ENCODE assay signal across 10 mouse cellular contexts in genomic region chr12:82616813-82617681, GRCm38 (mm10). TPM values are rescaled to one million over a fixed set of nuclear protein-coding genes. Genes with fewer than 3 reads are reported as not detected.
A peak's percentile ranks its signal among the peaks of the same experiment; 100 is the strongest.
DNase-seq lines count a peak whose midpoint lies in the region; ATAC-seq and TF ChIP-seq lines count a peak whose summit lies in the region.
"Had no signal": no experiment of that assay in that cellular context is flagged by ENCODE, and none has a peak within 500 bp of the region (broad histone marks: within the 10 kb centered on the region; RNA-seq: fewer than 3 reads in every experiment).

No protein-coding gene starts in this region.

- peak overlapping the region; percentile 69 for H3K4me3 ChIP-seq in forebrain, embryonic 16.5 days (replicated peaks; ENCODE audit: low read length)
- H3K4me3 ChIP-seq in hindbrain, embryonic 10.5 days = peak overlapping the region; percentile 71
- H3K4me3 ChIP-seq in liver, postnatal 0 days (ENCODE audit: low read depth, low read length) = peak overlapping the region; percentile 49
- H3K4me3 ChIP-seq: megakaryocyte, embryonic 14.5 days had no signal

- H3K9ac ChIP-seq in forebrain, embryonic 16.5 days (replicated peaks; ENCODE audit: low read depth, low read length) = peak overlapping the region; percentile 73
- H3K9ac ChIP-seq in liver, postnatal 0 days (replicated peaks) = peak overlapping the region; percentile 21

- peak; percentile 82 for ATAC-seq in forebrain, embryonic 16.5 days
- 0 out of 2 replicates have a peak, but pooled peaks have one; percentile 21 for ATAC-seq in liver, postnatal 0 days
- ATAC-seq in inflammation-experienced regulatory T-cells, adult 6 months = no peak

- peak overlapping the region; percentile 90 for H3K4me2 ChIP-seq in forebrain, embryonic 16.5 days (ENCODE audit: low read length)
- H3K4me2 ChIP-seq in liver, postnatal 0 days (ENCODE audit: low read depth, low read length) = peak overlapping the region; percentile 78

- no peaks in the 10 kb centered on the region for H3K36me3 ChIP-seq in forebrain, embryonic 16.5 days (ENCODE audit: control insufficient read depth, insufficient read depth)
- H3K36me3 ChIP-seq in hindbrain, embryonic 10.5 days = no peaks in the 10 kb centered on the region
- H3K36me3 ChIP-seq in liver, postnatal 0 days (replicated peaks; ENCODE audit: insufficient read depth, low read length) = no peaks in the 10 kb centered on the region
- H3K36me3 ChIP-seq: G1E had no signal

- TF ChIP-seq CTCF in brain, embryonic 14.5 days (IDR thresholded peaks at IDR 0.05; ENCODE audit: borderline replicate concordance, extremely low read depth, insufficient read depth, insufficient read length) = peak; percentile 41; the same call in 1 of the 2 replicates
- no peak for TF ChIP-seq CTCF in liver, postnatal 0 days (IDR thresholded peaks at IDR 0.05; ENCODE audit: low read depth)

- under 1% methylated on average over 84 of the region's 86 CpGs for WGBS in forebrain, embryonic 16.5 days
- under 1% methylated on average over 86 of the region's 86 CpGs for WGBS in hindbrain, embryonic 10.5 days
- WGBS in liver, postnatal 0 days (ENCODE audit: insufficient replicate concordance) = 2% methylated on average over 84 of the region's 86 CpGs

- 0 out of 2 replicates have a peak overlapping the region, but pooled peaks have one; percentile 38 for H3K27ac ChIP-seq in forebrain, embryonic 16.5 days (ENCODE audit: low read length)
- H3K27ac ChIP-seq in hindbrain, embryonic 10.5 days = peak overlapping the region; percentile 73
- no peak overlapping the region for H3K27ac ChIP-seq in liver, postnatal 0 days (ENCODE audit: low read depth)

- H3K27me3 ChIP-seq in forebrain, embryonic 16.5 days (replicated peaks; ENCODE audit: control insufficient read depth, insufficient read depth, low read length) = peaks cover 7% of the 10 kb centered on the region; the same call in 1 of the 2 replicates
- peaks cover 66% of the 10 kb centered on the region for H3K27me3 ChIP-seq in hindbrain, embryonic 10.5 days (ENCODE audit: insufficient read depth, poor library complexity, severe bottlenecking)
- H3K27me3 ChIP-seq in liver, postnatal 0 days (ENCODE audit: insufficient read depth, low read length) = peaks cover 56% of the 10 kb centered on the region

- H3K9me3 ChIP-seq in forebrain, embryonic 16.5 days (ENCODE audit: control insufficient read depth, low read length) = no peaks in the 10 kb centered on the region
- no peaks in the 10 kb centered on the region for H3K9me3 ChIP-seq in hindbrain, embryonic 10.5 days
- H3K9me3 ChIP-seq in liver, postnatal 0 days (ENCODE audit: low read length) = no peaks in the 10 kb centered on the region
- H3K9me3 ChIP-seq: G1E had no signal

- peak; percentile 3 for DNase-seq in 3134 (ENCODE audit: extremely low read depth, insufficient read length, low spot score)
- DNase-seq in brain, embryonic 14.5 days (ENCODE audit: low read depth) = peak; percentile 59
- DNase-seq in hindbrain, embryonic 10.5 days (ENCODE audit: low spot score) = peak; percentile 58
- DNase-seq in layer of hippocampus, adult 9-11 months = peak; percentile 9
- peak; percentile 31 for DNase-seq in liver, postnatal 0 days
- peak; percentile 13 for DNase-seq in ovary, postnatal 14 days (ENCODE audit: low spot score)

- no peak for TF ChIP-seq POLR2A in brain, embryonic 14.5 days (IDR thresholded peaks at IDR 0.05; ENCODE audit: borderline replicate concordance, extremely low read depth, insufficient read depth, insufficient read length, poor library complexity, severe bottlenecking)

- no peak for TF ChIP-seq EP300 in liver, postnatal 0 days (IDR thresholded peaks at IDR 0.05; ENCODE audit: low read depth)

- peaks cover 7% of the 10 kb centered on the region for H3K4me1 ChIP-seq in forebrain, embryonic 16.5 days (replicated peaks; ENCODE audit: control insufficient read depth, insufficient read depth, low read length)
- H3K4me1 ChIP-seq in hindbrain, embryonic 10.5 days (replicated peaks) = peaks cover 17% of the 10 kb centered on the region
- peaks cover 9% of the 10 kb centered on the region; the same call in 1 of the 2 replicates for H3K4me1 ChIP-seq in liver, postnatal 0 days (ENCODE audit: insufficient read depth)
- H3K4me1 ChIP-seq: megakaryocyte, embryonic 14.5 days had no signal

RNA-seq across cellular contexts. Expression of gene Rgs6, which starts 29.0 kb away (rescaled TPM):
- 4.8 and 8.0 TPM in 2 replicates for polyA plus RNA-seq in brain, embryonic 14.5 days (2012; rRNA removed)
- polyA plus RNA-seq in forebrain, embryonic 16.5 days (2015; fragmentation: Nextera tagmentation; extraction: Ambion mirVana) = 14.2 and 16.7 TPM in 2 replicates
- 0.31 and 0.36 TPM in 2 replicates for polyA plus RNA-seq in hindbrain, embryonic 10.5 days (2016; fragmentation: Nextera tagmentation; extraction: Ambion mirVana)
- polyA plus RNA-seq in liver, postnatal 0 days (2015; fragmentation: Nextera tagmentation; extraction: Ambion mirVana) = 0.09 and 0.15 TPM in 2 replicates
- polyA plus RNA-seq in inflammation-experienced regulatory T-cells, adult 6 months (2017; shearing (Covaris generic)) = not detected
- polyA plus RNA-seq: G1E had no signal

Comparison
In these comparisons a context has a peak if more than half of its experiments do, and no peak if none do; other contexts are left out.
1. DNase-seq: peak in every context shown above with its lines; median percentile 59 in brain, embryonic 14.5 days; 58 in hindbrain, embryonic 10.5 days; 31 in liver, postnatal 0 days; 13 in ovary, postnatal 14 days; 9 in layer of hippocampus, adult 9-11 months; 3 in 3134.